Mouse (Mus musculus) sigmoid colon, adult 10 weeks (tissue): Measurements from ENCODE around the gene Coro2a. TPM values are rescaled to one million over a fixed set of nuclear protein-coding genes. Genes with fewer than 3 reads are reported as not detected.

Experiments
- polyA plus RNA-seq: library from polyadenylated mRNA; stranded (reverse); fragments of 350-450 nt; fragmentation: Illumina TruSeq; extraction: RNeasy Lipid Tissue Mini Kit (QIAGEN cat#74804); gene quantifications from one replicate; pipeline ENCODE4 v1.2.3, GENCODE M21; 2014; ENCODE audit warnings: low read depth, low replicate concordance

Coro2a gene
- polyA plus RNA-seq = 62.0 TPM

DNA sequence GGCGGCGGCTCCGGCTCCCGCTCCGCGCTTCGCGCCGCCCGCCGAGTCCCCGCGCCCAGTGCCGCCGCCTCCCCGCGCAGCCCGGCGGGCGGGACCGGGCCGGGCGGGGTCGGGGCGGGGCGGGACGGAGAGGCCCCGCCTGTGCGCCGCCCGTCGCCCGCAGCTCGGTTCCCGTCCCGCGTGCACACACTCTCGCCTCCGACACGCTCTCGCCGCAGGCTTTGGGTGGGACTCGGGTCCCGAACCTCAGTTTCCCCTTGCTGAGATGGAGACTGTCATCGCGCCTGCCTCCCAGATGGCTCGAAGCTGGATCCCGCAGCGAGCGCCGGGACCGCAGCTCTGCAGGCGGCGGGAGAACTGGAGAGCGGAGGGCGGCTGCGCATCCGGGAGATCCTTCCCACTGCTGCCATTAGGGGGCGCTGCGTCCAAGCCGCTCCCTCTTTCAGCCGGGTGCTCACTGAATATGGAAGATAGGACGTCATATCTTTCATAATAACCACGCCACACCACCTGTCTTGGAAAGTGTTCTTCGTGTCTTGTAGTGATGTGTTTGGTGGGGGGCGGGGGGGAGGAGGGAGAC is at the start of gene Coro2a:
Coro2a (minus strand) TSS at position 359 of the 580 bp plus-strand sequence.

DNA sequence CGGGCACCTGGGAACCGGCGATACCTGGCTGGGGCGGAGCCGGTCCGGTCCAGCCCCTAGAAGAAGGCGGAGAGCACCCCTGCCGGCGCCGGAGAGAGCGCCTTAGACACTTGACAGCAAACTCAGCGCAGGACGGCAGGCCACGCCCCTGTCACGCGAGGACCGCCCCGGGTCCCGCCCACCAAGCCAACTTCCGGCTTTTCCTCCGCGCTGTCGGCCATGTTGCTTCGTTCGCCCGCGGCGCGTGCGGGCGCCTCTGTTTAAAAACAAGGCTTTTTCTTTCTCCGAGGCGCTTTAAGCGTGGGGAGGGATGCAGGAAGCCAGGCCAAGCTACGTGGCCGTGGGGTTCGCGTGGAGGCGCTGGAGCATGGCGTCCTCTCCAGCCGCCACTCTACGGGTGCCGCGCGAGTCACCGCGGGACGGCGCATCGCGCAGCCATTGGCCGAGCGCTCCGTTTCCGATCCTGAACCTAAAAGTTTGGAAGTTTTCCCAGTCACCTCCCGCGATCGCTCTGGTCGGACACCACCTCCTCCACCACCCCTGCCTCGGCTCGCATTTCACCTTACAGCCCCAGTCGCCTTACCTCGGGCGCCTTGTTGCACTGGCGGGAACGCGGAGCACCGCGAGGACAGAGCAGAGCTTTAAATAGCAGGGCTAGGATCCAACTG is 48.2 kb upstream of the Coro2a start, which contains the start of gene Tbc1d2:
Tbc1d2 (minus strand) TSS at position 124 of the 668 bp plus-strand sequence.

DNA sequence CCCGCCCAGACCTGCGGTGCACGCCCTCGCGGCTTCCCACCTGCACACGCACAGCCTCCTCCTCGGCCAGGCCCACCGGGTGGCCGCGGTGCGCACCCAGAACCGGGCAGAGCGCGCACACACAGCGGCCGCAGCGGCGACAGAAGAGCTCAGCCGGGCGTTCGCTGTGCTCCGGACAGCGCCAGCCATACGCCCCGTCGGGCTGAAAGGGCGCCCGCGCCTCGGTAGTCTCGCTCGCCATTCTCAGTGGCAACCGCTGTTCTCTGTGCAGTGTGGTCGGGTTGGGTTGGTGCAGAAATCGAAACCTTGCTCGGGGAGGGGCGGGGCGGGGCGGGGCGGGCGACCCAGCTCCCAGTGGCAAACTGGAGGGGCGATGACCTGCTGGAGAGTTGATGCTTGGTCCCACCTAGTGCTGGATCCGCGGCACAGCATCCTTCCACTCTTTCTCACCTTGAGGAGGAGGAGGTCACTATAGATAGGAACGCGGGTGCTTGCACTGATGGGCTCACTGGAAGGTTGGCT is 66.1 kb downstream of the Coro2a start, which contains the start of gene Trim14:
Trim14 (minus strand) TSS at position 302 of the 522 bp plus-strand sequence.

DNA sequence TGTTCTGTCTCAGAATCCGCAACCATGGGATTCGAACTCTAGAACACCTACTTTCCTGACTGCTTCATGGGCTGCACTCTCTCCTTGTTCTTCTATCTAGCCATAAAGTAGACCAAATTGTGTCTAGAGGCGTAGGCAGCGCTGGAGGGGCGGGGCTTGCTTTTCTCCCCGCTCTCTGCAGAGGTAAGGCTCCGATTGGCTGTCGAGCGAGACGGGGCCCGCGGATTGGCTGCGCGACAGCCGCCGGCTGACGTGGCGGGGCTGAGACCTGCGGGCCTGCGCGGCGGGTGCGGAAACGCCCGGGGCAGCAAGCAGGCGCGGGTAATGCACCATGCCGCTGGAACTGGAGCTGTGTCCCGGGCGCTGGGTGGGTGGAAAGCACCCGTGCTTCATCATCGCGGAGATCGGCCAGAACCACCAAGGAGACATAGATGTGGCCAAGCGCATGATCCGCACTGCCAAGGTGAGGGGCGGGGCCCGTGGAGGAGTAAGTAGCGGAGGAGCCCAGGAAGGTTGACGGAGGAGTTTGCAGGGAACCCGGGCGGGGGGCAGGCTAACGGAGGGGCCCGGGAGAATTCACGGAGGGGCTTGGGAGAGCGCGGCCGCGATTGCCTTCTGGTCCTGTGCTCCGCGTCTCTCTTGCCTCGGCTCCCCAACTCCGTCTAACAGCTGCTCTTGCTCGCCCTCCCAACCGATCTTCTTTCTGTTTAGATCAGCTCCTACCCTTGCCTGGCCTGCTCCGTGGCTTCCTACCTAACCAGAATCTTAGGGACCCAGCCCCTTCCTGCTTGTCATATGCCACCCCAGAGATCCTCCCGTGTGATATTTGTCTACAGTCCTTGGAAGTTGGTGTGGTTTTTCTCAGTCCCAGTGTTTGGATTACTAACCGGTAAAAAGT is 112.7 kb downstream of the Coro2a start, which contains the start of gene Nans:
Nans (plus strand) TSS at position 221 of the 898 bp plus-strand sequence.

Other genes starting within 250 kb of the Coro2a start
- gene Trmo, start 212.8 kb downstream of the Coro2a start, polyA plus RNA-seq = 0.69 TPM
- not detected for gene Hemgn, start 188.7 kb downstream of the Coro2a start, polyA plus RNA-seq
- gene Anp32b, start 151.3 kb downstream of the Coro2a start, polyA plus RNA-seq = 231 TPM
- 90.6 TPM for gene Nans, start 113.0 kb downstream of the Coro2a start, polyA plus RNA-seq
- 22.9 TPM for gene Trim14, start 66.1 kb downstream of the Coro2a start, polyA plus RNA-seq
- 3.5 TPM for gene Tbc1d2, start 48.0 kb upstream of the Coro2a start, polyA plus RNA-seq